In the genomic region with DNA sequence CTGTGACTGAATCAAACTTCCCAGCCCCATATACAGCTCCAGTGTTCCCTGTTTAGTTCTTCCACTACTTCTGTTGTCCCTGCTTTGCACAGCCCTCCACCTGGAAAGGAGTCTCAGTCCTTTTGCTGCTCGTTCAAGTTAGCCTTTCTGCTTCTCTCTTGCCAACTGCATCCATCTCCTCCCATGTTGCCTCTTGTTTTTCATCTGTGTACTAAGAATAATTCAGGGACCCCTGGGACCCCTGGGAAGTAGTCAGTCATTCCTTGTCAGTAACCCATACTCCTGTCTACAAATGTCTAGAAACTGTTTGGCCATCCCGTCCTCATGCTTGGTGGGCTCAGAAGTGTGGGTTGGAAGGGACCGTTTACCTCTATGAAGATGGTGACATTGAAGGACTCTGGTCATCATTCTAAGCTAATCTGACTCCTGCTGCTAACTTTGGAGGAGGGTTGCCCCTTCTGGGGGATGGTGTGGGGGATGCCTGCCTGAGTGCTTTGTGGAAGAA, we compare ENCODE assay signal across 8 mouse cellular contexts. TPM values are rescaled to one million over a fixed set of nuclear protein-coding genes. Genes with fewer than 3 reads are reported as not detected.
DNase-seq lines count a peak whose midpoint lies in the region; ATAC-seq and TF ChIP-seq lines count a peak whose summit lies in the region.

No protein-coding gene starts in this region.

- ATAC-seq in kidney, embryonic 16.5 days (ENCODE audit: low FRiP score, low TSS enrichment) = no peak
- no peak for ATAC-seq in hindbrain, embryonic 14.5 days (ENCODE audit: low FRiP score)
- ATAC-seq in midbrain, embryonic 16.5 days = no peak

- no peaks in the 10 kb centered on the region for H3K9me3 ChIP-seq in kidney, embryonic 16.5 days (ENCODE audit: low read length)
- H3K9me3 ChIP-seq in hindbrain, embryonic 14.5 days (ENCODE audit: control insufficient read depth, low read length) = no peaks in the 10 kb centered on the region
- no peaks in the 10 kb centered on the region for H3K9me3 ChIP-seq in midbrain, embryonic 16.5 days (replicated peaks; ENCODE audit: control insufficient read depth, low read length, poor library complexity, severe bottlenecking)

- no peak for TF ChIP-seq POLR2A in cortical plate, adult 2 months (IDR thresholded peaks at IDR 0.05; ENCODE audit: extremely low read depth, insufficient read depth, low read length)

- peaks cover 42% of the 10 kb centered on the region for H3K4me1 ChIP-seq in kidney, embryonic 16.5 days (ENCODE audit: insufficient read depth, low read length)
- H3K4me1 ChIP-seq in cortical plate, adult 2 months (ENCODE audit: control insufficient read depth, insufficient read depth, low read length) = peaks cover 1% of the 10 kb centered on the region; the same call in 1 of the 2 replicates
- H3K4me1 ChIP-seq in hindbrain, embryonic 14.5 days (replicated peaks; ENCODE audit: control insufficient read depth, insufficient read depth, low read length) = peaks cover 21% of the 10 kb centered on the region
- peaks cover 24% of the 10 kb centered on the region for H3K4me1 ChIP-seq in midbrain, embryonic 16.5 days (ENCODE audit: control insufficient read depth, insufficient read depth, low read length)

- peak overlapping the region; percentile 62 for H3K27ac ChIP-seq in kidney, embryonic 16.5 days (ENCODE audit: low read length)
- no peak overlapping the region for H3K27ac ChIP-seq in cortical plate, adult 2 months (ENCODE audit: insufficient read depth, low read length)
- H3K27ac ChIP-seq in hindbrain, embryonic 14.5 days = no peak overlapping the region
- H3K27ac ChIP-seq in midbrain, embryonic 16.5 days (ENCODE audit: low read length) = peak overlapping the region; percentile 83; the same call in 1 of the 2 replicates

- H3K4me2 ChIP-seq in kidney, embryonic 16.5 days (replicated peaks; ENCODE audit: low read depth, low read length) = peak overlapping the region; percentile 83
- peak overlapping the region; percentile 81 for H3K4me2 ChIP-seq in hindbrain, embryonic 14.5 days (replicated peaks)
- peak overlapping the region; percentile 96 for H3K4me2 ChIP-seq in midbrain, embryonic 16.5 days (ENCODE audit: low read length)

- peak overlapping the region; percentile 87 for H3K9ac ChIP-seq in kidney, embryonic 16.5 days (replicated peaks; ENCODE audit: low read length)
- H3K9ac ChIP-seq in hindbrain, embryonic 14.5 days = peak overlapping the region; percentile 83
- peak overlapping the region; percentile 90 for H3K9ac ChIP-seq in midbrain, embryonic 16.5 days (ENCODE audit: low read depth, low read length)

- H3K4me3 ChIP-seq in kidney, embryonic 16.5 days (ENCODE audit: low read length) = peak overlapping the region; percentile 84
- peak overlapping the region; percentile 83 for H3K4me3 ChIP-seq in cortical plate, adult 2 months (ENCODE audit: insufficient read depth, low read length)
- peak overlapping the region; percentile 70 for H3K4me3 ChIP-seq in hindbrain, embryonic 14.5 days (replicated peaks; ENCODE audit: low read length)
- peak overlapping the region; percentile 89 for H3K4me3 ChIP-seq in midbrain, embryonic 16.5 days (ENCODE audit: low read depth, low read length)

- no peak for TF ChIP-seq CTCF in cortical plate, adult 2 months (IDR thresholded peaks at IDR 0.05; ENCODE audit: extremely low read depth, insufficient read depth, low read length)

- H3K27me3 ChIP-seq in kidney, embryonic 16.5 days (ENCODE audit: insufficient read depth, low read length) = no peaks in the 10 kb centered on the region
- H3K27me3 ChIP-seq in hindbrain, embryonic 14.5 days (ENCODE audit: control insufficient read depth, insufficient read depth, low read length) = no peaks in the 10 kb centered on the region
- no peaks in the 10 kb centered on the region for H3K27me3 ChIP-seq in midbrain, embryonic 16.5 days (ENCODE audit: control insufficient read depth, insufficient read depth, low read depth, low read length)

- H3K36me3 ChIP-seq in kidney, embryonic 16.5 days (ENCODE audit: insufficient read depth, low read length) = no peaks in the 10 kb centered on the region
- H3K36me3 ChIP-seq in hindbrain, embryonic 14.5 days (replicated peaks; ENCODE audit: control insufficient read depth, insufficient read depth) = no peaks in the 10 kb centered on the region
- no peaks in the 10 kb centered on the region for H3K36me3 ChIP-seq in midbrain, embryonic 16.5 days (ENCODE audit: control insufficient read depth, insufficient read depth, low read length)

- 15% methylated on average over 3 of the region's 3 CpGs for WGBS in kidney, embryonic 16.5 days
- 33% methylated on average over 3 of the region's 3 CpGs for WGBS in hindbrain, embryonic 14.5 days
- WGBS in midbrain, embryonic 16.5 days = 41% methylated on average over 3 of the region's 3 CpGs

- no peak for DNase-seq in kidney, postnatal 25 days
- DNase-seq in hindbrain, embryonic 14.5 days (ENCODE audit: low spot score) = no peak
- no peak for DNase-seq in c-Kit-positive CD71-positive TER-119-positive erythroid progenitor cells, embryonic 14.5 days (ENCODE audit: low spot score)
- no peak for DNase-seq in embryo, embryonic 10.5 days (ENCODE audit: low spot score)
- DNase-seq in layer of hippocampus, postnatal 14 days (ENCODE audit: low spot score in 2 of 2) = no peak

RNA-seq across cellular contexts. Expression of a gene that starts 1.1 kb away (rescaled TPM):
- polyA plus RNA-seq in kidney, embryonic 16.5 days (2015; fragmentation: Nextera tagmentation; extraction: Ambion mirVana) = 25.1 and 27.6 TPM in 2 replicates
- polyA plus RNA-seq in cortical plate, adult 2 months (2012; rRNA removed) = 57.8 and 64.8 TPM in 2 replicates
- 17.6 and 18.3 TPM in 2 replicates for polyA plus RNA-seq in hindbrain, embryonic 14.5 days (2014; fragmentation: Nextera tagmentation; extraction: Ambion mirVana)
- 25.9 and 26.8 TPM in 2 replicates for polyA plus RNA-seq in midbrain, embryonic 16.5 days (2015; fragmentation: Nextera tagmentation; extraction: Ambion mirVana)
- 10 to 100 TPM; 92.7 to 95.8 TPM for total RNA-seq in layer of hippocampus, postnatal 14 days (2021)

RNA-seq across cellular contexts. Expression of a gene that starts 18.5 kb away (rescaled TPM):
- polyA plus RNA-seq in kidney, embryonic 16.5 days (2015; fragmentation: Nextera tagmentation; extraction: Ambion mirVana) = 14.8 and 16.6 TPM in 2 replicates
- polyA plus RNA-seq in cortical plate, adult 2 months (2012; rRNA removed) = 18.0 and 18.2 TPM in 2 replicates
- 5.0 and 5.8 TPM in 2 replicates for polyA plus RNA-seq in hindbrain, embryonic 14.5 days (2014; fragmentation: Nextera tagmentation; extraction: Ambion mirVana)
- 6.3 and 7.3 TPM in 2 replicates for polyA plus RNA-seq in midbrain, embryonic 16.5 days (2015; fragmentation: Nextera tagmentation; extraction: Ambion mirVana)
- total RNA-seq in layer of hippocampus, postnatal 14 days (2021) = 10 to 100 TPM; 16.9 to 18.1 TPM

Comparison
In these comparisons a context has a peak if more than half of its experiments do, and no peak if none do; other contexts are left out.
1. H3K27ac ChIP-seq: peak in kidney, embryonic 16.5 days (single experiment) and midbrain, embryonic 16.5 days (single experiment); none in cortical plate, adult 2 months (single experiment) and hindbrain, embryonic 14.5 days (single experiment).
2. Peak in every context shown above with its lines, with median percentiles within 50 percentile points of each other: H3K4me2 ChIP-seq, H3K4me3 ChIP-seq and H3K9ac ChIP-seq.